Mouse (Mus musculus) urinary bladder, adult 2 months (tissue): ENCODE measurements around the gene Slc47a2. TPM values are rescaled to one million over a fixed set of nuclear protein-coding genes. Genes with fewer than 3 reads are reported as not detected.

Source experiments
- DNase-seq: peaks from one replicate; pipeline ENCODE4 v3.0.0; 2022; ENCODE audit warnings: low spot score
- polyA plus RNA-seq: library from polyadenylated mRNA; depleted of rRNA; stranded (reverse); fragments of >200 nt; gene quantifications from 2 replicates; pipeline ENCODE4 v1.2.3, GENCODE M21; 2012; rRNA removed

The Slc47a2 gene
- polyA plus RNA-seq, 1 experiment: 0.41 TPM

DNA sequence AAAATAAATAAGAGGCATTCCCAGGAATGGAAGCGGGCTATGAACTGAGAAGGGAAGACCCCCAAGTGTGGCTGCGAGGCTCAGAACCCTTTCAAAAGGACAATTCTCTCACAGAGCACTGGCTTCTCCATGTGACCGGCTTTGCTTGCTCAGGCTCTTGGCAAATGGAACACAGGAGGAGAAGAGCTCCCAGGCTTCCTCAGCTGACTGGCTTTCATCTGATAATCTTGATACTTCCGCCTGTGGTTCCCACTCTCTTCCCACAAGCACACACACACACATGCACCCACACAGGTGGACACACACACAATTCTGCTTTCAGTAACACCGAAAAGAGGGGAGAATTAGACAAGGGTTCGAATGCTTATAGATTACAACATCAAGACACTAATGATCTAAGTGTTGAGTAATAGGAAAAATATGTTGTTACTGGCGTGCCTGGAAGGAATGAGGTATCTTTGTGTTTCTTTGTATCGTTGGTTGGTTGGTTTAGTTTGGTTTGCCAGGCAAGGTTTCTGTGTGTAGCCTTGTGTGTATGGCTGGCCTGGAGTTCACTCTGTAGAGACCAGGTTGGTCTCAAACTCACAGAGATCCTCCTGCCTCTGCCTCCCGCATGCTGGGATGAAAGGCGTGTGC, 59.1 kb downstream of the Slc47a2 start:
- no peak for DNase-seq

- no peak for DNase-seq
These were observed 64.1 kb downstream of the Slc47a2 start for GRCm38 (mm10) chr11:61278445-61279077.

GRCm38 (mm10) chr11:61277937-61278336, 64.7 kb downstream of the Slc47a2 start:
- no peak for DNase-seq

DNA sequence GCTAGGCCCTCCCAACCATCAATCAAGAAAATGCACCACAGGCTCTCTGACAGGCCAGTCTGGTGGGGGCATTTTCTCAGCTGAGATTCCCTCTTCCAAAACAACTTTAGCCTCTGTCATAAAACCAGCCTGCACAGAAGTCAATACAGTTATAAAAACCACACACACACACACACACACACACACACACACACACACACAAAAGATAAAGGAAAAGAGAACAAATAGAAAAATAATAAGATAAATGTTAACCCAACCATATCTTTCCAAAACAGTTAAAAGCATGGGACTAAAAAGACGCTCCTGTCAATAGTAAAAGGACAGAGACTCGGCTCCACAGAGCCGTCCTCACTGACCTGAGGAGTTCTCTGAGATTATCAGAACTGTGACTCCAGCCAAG, 66.2 kb downstream of the Slc47a2 start:
- DNase-seq: no peak

GRCm38 (mm10) chr11:61275106-61275505, 67.6 kb downstream of the Slc47a2 start:
- DNase-seq: no peak

DNA sequence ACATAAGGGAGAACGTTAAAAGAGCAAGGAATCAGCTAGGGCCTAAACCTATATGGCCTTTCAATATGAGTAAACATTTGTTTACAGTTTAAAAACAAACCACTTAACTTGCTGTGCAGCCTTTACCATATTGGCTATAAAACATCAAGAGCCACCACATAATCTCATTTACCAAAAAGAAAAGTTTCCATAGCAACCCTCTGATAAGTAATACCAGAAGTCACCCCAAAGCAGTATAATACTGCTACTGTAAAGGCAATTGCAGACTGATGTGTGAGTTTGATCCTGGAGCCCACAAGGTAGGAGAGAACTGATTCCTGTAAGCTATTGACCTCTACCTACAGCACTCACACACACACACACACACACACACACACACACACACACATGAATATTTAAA, 68.2 kb downstream of the Slc47a2 start:
- DNase-seq: no peak

- no peak for DNase-seq
These were observed 68.7 kb downstream of the Slc47a2 start for GRCm38 (mm10) chr11:61273928-61274327.

DNA sequence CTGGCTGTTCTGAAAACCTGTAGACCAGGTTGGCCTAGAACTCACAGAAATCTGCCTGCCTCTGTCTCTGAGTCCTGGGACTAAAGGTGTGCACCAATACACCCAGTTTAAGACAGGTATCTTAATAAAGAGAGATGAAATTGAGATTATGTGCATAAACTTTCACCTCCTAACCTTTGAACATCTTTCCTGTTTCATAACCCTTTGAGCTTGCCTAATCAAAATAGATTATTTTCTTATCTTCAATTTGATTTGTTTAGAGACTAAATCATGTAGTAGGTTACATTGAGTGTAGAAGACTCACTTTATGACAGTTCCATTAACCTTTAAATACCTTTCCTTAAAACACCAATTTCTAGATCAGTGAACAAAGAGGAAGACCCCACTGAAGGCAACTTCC, 71.0 kb downstream of the Slc47a2 start:
- no peak for DNase-seq

DNA sequence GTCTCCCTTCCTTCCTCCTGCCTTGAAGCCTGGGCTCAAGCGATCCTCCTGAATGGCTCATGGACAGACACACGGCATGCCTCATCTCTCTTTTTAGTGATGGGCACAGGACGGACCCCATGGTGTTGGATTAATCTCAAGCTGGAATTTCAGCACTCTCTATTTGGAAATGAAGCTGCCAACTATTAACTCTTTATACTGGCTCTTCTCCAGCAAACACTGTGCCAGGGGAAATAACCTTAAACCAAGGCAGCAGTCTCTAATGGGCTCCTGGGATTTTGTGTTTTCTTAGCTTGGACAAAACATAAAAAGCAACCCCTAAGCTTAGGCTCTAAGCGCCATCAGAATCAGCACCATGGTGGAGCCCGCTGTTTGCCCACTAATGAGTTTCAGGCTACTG, 72.3 kb downstream of the Slc47a2 start:
- DNase-seq: no peak

DNA sequence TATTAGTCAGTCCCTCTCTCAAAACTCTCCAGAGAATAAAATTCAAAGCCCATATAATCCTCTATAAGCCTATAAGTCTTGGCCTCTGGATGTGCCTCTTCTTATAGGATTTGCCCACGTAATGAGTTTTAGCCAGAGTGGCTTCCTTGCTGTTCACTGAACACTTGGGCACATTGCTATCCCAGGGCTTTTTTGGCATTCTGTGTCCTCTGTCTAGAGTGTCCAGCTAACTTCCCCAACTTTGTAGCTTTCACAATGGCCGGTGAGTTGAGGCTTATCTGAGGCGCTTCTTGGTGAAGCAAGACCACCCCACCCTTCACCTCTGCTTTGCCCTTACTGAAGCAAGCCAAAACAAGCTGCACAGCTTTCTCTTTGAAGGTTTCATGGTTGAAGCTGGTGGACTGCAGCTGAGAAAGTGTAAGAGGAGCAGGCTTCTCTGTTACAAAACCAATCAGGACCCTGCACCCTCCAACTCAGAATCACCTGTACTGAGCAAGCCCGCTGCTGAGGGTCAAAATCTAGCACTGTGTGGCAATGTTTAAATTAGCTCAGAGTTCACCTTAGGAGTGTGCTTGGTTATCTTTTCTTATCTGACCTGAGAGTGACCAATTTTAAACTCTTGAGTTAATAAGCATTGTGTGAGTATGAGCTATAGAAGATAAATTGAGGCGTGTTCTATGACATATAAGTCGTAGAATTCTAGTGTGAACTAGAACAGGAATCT, 73.9 kb downstream of the Slc47a2 start:
- no peak for DNase-seq

DNA sequence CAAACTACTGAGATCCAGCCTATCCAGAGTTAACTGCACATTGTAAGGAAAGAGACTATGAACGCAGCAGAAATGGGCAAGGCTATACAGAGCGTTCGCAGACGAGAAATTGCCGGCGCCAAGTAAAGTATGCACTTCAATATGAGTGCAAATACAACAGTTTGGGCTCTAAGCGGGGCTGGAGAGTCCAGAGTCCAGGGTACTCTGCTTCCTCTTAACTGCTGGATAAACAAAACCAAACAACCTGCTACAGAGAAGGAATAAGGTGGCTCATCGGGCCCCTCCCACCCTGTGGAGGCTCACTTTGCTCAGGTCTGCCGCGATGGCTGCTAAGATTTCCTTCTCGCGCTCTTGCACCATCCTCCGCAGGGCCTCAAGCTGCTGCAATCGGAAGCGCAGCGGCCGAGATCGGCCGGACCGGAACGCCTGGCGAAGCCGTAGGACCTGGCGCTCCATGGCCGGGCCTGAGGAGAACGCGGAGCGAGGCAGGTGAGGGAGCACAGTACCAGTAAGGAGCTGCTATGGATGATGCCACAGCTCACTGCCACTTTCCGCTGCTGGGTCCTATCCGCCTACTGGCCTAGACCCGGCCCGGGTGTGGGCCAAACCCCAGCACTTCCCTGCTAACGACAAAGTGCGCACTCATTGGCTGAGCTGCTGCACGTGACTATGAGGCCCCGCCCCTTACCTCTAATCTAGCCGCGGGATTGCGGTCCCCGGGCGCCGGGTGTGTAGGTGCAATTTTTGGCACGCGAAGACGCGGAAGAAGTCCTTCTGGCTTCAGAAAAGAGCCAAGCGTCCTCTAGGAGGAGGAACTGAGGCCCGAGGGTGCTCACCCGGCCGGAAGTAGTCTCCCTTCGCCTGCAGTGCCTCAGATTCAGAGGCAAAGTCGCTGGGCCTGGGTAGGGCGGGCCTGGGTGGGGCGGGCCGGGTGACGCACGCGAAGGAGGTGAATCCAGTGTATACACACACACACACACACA, 75.8 kb downstream of the Slc47a2 start, which contains the start of gene Aldh3a2:
Gene Aldh3a2, minus strand, starts transcription at position 914 of the 983 bp plus-strand sequence.
- DNase-seq: peak; percentile 94

GRCm38 (mm10) chr11:61263841-61264240, 78.8 kb downstream of the Slc47a2 start:
- DNase-seq: no peak

GRCm38 (mm10) chr11:61262516-61262915, 80.1 kb downstream of the Slc47a2 start:
- no peak for DNase-seq

DNA sequence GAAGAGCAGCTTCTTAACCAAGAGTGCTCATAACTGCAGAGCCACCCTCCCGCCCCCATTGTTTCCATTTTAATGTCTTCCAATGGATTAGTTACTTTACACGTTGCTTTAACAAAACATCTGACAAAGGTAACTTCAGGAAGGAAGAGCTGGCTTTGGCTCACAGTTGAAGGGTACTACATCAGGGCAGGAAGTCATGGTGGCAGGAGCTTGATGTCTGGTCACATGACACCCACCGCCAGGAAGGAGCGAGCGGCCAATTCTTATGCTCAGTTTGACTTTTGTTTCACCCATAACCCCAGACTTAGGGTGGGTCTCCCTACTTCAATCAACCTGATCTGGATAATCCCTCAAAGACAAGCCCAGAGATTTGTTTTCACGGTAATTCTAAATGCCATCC, 83.6 kb downstream of the Slc47a2 start:
- no peak for DNase-seq

DNA sequence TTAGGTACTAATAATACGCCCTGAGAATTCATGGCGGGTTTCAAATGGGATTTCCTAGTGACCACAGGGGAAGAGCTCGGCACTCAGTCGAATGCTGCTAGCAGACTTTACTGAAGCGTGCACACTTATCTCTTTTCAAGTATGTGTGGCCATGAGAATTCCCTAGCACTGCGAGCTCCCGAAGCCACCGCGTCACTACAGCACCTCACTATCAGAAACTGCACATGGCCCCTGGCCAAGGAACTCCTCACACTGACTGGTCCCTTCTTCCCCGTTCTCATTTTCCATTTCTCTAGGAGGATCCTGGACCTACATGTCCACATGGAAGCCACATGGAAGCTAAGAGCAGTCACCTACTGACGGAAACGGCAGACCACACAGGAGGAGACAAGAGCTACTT, 89.9 kb downstream of the Slc47a2 start:
- DNase-seq: no peak

DNA sequence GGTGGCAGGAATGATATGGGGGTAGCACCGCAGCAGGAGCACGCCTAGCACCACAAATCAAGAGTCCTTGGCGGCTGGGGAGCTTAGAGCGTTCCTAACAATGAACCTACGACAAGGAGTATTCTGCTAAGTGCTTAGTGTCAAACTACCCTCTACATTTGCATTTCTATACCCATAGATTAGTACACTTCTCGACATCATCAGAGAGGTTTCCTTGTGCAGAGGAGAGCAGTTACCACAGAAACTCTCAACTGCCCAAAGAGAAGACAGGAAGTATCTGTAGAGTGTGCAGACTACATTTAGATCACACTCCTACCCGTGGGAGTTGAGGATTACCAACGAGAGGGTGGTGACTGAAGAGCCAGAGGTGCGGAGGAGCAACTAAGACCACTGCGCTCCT, 90.9 kb downstream of the Slc47a2 start:
- DNase-seq: no peak

Other genes starting within 250 kb of the Slc47a2 start
- gene Tnfrsf13b, start 216.1 kb downstream of the Slc47a2 start, polyA plus RNA-seq: 3.5 and 4.3 TPM in 2 replicates
- 51.9 and 53.3 TPM in 2 replicates for gene Usp22, start 167.8 kb downstream of the Slc47a2 start, polyA plus RNA-seq
- 145 and 173 TPM in 2 replicates for gene Aldh3a1, start 135.3 kb downstream of the Slc47a2 start, polyA plus RNA-seq
- gene Aldh3a2, start 75.4 kb downstream of the Slc47a2 start, polyA plus RNA-seq: 71.3 and 77.7 TPM in 2 replicates
- 24.4 and 29.1 TPM in 2 replicates for gene Slc47a1, start 35.5 kb upstream of the Slc47a2 start, polyA plus RNA-seq
- 0.87 and 1.3 TPM in 2 replicates for gene Rnf112, start 111.3 kb upstream of the Slc47a2 start, polyA plus RNA-seq
- gene Mfap4, start 142.6 kb upstream of the Slc47a2 start, polyA plus RNA-seq: 196 and 207 TPM in 2 replicates
- 23.7 and 26.3 TPM in 2 replicates for gene Mapk7, start 151.5 kb upstream of the Slc47a2 start, polyA plus RNA-seq
- 25.2 and 29.8 TPM in 2 replicates for gene B9d1, start 162.3 kb upstream of the Slc47a2 start, polyA plus RNA-seq
- gene Epn2, start 236.8 kb upstream of the Slc47a2 start, polyA plus RNA-seq: 46.0 and 48.3 TPM in 2 replicates